Mouse (Mus musculus) forelimb bud, embryonic 11.5 days (tissue): ENCODE results near the gene Uba7.
A peak's percentile ranks its signal among the peaks of the same experiment; 100 is the strongest.
"Not testable (repeated sequence)": the region's sequence is repeated elsewhere in the genome, so short reads cannot be mapped to it uniquely, and the experiment has no call there.

Experiments used
- DNase-seq: peaks from one replicate; pipeline ENCODE4 v3.0.0-alpha.2; 2012; ENCODE audit warnings: low read depth, low spot score

The Uba7 gene

DNA sequence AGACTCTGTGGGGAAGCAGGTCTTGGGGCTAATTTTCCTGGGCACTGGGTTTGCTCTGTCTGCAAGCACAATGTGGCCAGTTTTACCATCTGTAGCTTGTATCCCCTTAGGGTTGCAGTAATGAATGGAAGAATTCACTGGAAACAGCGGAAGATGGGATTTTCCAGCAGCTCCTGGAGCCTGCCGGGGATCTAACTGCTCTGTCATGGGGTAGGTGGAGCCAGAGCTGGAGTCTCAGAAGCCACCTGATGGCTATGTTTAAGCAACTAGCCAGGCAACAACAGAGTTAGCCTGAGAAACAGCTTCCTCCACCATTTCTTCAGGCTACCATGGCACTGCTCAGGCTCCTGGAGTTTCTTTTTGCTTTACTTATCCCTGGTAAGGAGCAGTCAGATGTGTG is 16.9 kb downstream of the Uba7 start, which contains the start of gene Cdhr4:
Cdhr4 (plus strand) TSS at position 301 of the 400 bp plus-strand sequence.
- no peak for DNase-seq

DNA sequence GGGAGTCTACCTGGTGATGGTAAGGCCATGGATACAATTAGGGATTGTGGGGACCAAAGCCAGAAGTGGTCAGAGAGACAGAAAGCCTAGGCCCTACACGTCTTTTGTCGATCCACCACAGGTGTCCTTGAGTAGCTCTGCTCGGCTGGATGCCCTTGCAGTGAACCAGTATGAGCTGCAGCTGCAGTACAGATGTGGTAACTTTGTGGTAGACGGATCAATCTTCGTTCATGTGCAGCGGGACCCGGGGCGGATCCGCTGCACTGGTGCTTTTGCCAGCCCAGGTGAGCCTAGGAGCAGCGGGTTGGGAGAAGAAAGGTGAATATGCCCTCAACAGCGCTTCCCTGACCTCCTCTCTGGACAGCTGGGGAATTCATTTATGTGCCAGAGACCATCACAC is 17.7 kb downstream of the Uba7 start:
- DNase-seq = no peak

DNA sequence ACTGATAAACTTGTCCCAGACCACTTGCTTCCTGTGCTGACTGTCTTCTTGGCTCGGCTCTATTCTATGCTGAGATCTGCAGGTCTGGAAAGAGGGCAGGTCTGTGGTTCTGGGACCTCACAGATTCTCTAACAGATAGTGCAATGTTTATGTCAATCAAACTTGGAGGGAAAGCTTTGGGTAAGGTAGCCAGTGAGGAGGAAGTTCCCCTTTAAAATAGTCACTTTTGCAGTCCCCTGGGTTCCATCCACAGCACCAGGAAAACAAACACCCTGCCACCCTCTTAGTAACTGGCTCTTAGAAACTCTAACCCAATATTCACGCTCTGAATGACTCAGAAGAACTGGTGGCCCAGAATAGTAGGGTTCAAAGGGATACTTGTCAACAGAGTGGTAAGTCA is 19.2 kb downstream of the Uba7 start:
- DNase-seq = no peak

DNA sequence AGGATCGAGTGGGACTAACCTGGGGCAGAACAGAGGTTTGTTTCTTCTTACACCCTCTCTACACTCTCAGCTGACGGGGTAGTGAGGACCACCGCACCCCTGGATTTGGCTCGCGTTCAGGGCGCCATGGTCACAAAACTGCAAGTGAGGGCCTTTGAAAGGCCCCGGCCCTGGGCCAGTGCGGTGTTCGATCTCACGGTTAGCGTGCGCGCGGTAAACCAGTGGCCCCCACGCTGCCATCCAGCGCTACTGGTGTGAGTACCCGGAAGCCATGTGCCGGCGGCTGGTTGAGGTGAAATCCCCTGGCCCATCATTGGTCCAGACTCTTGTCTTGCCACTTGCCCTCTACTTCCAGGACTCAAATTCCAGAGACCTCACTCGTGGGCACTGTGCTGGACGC is 20.2 kb downstream of the Uba7 start:
- no peak for DNase-seq

DNA sequence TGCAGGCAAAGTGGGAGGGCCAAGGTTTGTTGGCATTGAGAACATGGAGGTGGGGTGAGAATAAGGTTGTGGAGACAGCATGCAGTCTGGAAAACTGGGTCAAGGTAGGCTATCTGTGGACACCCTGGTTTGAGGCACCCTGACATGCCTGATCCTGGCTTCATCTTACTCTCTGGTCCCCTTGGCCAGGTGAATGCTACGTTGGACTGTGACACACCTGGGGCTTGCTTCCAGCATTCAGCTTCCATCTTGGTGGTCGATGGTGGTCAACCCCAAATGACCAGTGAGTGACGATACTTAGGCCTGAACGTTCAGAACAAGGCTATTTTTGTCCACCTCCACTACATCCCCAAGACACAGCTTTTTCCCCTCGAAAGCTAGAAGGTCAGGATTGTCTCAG is 20.7 kb downstream of the Uba7 start, which contains the start of gene Gm20662:
Gm20662 (plus strand) TSS at position 301 of the 400 bp plus-strand sequence.
- DNase-seq = no peak

DNA sequence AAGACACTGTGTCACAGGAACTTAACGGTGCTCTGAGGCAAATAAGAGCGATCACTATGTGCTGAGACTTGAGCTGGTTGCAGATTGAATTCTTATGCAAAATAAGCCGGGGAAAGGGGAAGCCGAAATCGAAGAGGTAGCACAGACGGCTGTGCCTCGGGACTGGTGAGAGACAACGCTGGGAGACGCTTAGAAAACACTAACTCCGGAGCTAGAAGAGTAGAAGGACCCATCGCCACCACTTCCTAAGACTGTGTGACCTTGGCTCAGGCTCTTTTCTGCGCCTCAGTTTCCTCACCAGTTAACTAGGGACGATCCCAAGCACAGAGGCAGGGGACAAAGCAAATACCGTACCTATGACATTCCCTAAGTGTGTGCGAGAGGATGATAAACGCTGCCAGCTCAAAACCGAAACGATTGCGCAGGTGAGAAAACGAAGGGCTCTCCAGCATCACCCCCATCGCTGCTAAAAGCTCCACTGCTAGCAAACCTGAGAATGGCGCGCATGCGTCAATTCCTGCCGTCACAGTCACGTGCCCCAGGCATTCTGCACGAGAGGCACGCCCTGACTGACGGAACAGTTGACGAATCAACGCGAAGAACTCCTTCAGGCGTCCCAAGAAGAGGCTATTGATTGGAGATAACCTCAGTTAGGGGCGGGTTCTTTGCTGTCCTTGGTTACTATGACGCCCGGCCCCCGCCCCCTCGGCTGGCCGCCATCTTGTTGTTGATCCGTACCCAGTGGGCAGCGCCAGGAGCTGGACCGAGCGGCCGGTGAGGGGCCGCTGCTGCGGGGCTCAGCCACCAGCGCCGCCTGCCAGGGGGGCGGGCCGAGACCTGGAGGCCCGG is 26.8 kb downstream of the Uba7 start, which contains the start of gene Ip6k1:
Ip6k1 (plus strand) TSS at position 580 of the 849 bp plus-strand sequence.
- peak; percentile 100 for DNase-seq

DNA sequence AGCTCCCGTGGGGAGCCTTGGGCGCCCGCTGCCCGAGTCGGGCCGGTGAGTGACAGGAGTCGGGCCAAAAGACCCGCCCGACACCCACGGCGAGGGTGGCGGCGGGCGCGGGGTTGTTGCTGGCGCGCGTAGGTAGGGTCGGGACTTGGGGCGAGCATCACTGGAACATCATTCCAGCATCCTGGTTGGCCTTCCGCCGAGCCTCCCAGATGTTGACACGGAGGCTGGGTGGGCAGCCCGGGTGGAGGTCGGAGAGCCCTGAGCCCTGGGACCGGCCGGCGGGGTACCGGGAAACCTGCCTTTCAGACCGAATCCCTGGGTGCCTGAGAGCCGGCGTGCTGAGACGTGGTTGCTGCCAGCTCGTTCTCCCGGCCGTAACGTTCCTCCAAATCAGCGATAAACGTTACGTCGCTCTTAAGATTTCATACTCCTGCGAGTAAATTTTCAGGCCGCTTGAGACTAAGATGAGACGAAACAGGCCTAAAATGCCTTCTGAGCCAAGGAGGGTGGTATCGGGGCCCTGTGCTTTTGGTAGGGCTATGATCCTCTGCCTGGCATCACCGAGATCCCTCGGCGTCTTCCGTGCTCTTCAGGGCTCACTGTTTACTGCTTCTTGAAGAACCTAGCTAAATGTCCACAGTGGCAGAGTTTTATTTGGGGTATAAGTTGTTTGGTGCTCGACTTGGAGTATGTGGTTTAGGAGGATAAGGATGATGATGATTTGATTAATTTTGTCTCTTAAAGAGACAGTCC is 27.6 kb downstream of the Uba7 start:
- DNase-seq = no peak

DNA sequence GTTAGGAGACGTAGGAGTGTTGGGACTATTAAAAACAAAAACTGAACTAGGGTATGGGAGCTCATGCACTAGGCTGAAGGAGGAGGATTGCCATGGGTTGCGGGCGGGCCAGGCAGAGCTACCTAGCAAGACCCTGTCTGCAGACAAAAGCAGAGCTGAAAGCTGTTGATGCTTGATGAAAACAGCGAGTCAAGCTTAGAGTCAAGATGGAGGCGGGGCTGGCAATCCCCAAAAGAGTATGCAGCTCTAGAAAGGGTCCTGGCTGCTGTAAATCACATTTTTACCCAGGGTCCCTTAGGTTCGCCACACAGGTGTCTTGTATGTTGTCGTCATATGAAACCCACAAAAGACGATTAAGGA is 28.2 kb downstream of the Uba7 start:
- no peak for DNase-seq

DNA sequence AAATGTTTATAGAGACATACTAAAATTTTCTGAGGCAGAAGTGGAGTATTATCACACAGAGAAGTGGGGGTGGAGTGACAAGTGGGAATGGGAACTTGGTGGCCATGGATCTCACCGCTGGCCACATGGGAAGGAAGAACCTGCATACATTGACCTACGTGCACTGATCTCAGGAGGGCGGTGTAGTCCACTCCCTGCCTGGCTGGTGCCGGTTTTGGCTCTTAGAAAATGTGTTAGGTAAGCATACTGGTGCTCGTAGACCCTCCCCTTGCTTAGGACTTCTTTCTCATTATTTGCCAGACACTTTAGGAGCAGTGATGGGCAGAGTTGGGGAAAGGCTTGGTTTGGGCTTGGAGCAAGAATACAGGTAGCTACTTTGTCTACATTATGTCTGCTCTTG is 32.7 kb downstream of the Uba7 start:
- DNase-seq = no peak

DNA sequence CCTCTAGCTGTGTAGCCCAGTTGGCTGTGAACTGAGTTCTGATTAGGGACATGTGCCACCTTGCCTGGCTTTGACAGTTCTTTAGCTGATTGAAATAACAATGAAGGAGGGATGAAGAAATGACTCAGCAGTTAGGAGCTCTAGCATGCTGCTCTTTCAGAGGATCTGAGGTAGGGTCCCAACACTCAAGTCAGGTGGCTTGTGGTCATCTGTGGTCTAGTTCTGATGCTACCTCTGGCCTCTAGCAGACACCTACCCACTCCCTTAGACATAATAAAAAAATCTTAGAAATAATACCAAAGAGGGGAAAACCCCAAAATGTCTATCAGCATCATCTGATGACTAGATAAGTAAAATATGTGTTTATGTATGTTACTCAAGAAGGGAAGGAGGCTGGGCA is 35.1 kb downstream of the Uba7 start:
- DNase-seq = no peak

DNA sequence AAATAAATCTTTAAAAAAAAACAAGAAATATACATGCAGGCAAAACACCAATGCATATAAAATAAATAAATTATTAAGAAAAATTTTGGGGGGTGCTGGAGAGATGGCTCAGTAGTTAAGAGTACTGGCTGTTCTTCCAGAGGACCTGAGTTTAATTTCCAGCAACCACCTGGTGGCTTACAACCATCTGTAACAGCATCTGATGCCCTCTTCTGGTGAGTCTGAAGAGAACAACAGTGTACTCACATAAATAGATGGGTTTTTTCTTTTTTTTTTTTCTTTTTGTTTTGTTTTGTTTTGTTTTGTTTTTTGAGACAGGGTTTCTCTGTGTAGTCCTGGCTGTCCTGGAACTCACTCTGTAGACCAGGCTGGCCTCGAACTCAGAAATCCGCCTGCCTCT is 38.3 kb downstream of the Uba7 start:
- not testable (repeated sequence) for DNase-seq

DNA sequence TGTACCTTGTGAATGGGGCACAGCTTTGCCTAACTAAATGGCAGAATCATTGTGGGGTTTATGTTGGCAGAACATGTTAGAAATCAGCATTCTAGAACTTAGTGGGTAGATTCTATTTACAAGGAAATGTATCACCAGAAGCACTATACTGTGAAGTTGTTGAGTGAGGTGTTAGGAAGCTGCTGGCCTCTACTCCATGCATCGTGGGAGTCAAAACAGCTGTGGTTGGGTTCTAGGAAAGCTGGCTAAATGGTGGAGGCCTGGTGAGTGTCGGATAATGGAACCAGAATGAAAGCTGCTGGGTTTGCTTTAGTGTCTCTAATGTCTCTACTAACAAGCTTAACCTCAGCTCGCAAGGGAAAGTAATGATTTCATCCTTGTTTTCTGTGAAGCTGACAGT is 41.8 kb downstream of the Uba7 start:
- DNase-seq = no peak

DNA sequence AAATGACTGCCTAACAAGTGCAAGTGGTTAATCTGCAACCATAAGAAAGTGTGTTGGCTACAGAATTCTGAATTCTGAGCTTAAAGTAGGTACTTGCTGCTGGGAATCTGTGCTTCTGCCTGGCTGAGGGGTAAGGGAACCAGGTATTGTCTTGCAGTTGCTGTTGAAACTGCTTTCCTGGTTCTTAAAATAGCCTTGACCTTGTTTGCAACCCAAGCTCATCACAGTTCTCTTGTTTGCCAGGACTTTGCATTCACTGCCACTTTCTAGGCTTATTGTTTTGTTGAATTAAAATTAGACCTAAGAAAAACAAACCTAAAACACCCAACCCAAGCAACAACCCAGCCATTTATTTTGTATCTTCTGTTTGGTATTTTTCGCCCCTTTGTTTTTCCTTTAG is 45.4 kb downstream of the Uba7 start:
- DNase-seq = no peak

DNA sequence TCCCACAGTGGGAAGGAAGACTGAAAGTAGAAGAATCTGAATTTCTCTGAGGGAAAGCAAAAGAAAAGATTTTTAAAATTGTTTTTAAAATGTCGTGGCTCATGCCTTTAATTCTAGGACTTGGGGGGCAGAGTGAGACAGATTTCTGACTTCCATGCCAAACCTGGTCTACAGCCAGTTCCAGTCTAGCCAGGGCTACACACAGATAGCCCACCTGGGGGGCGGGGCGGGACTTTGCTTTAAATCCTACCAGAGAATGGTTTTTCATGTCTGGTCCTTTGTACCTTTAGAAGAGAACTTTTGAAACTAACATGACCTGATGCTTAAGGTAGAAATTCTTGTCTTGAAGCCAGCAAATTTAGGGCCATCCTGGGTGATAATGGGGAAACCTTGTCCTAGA is 47.9 kb downstream of the Uba7 start:
- DNase-seq = no peak

DNA sequence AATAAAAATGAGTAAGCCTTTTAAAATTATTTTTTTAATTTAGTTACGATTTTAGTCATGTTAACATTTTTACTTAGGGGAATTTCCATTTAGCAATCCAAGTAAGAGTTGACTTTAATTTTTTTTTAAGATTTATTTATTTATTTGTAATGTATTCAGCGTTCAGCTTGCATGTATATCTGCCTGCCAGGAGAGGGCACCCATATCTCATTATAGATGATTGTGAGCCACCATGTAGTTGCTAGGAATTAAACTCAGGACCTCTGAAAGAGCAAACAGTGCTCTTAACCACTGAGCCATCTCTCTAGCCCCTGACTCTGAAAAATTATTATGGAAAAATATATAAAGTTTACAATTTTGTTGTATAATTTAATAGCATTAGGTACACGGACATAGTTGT is 51.3 kb downstream of the Uba7 start:
- DNase-seq = no peak

DNA sequence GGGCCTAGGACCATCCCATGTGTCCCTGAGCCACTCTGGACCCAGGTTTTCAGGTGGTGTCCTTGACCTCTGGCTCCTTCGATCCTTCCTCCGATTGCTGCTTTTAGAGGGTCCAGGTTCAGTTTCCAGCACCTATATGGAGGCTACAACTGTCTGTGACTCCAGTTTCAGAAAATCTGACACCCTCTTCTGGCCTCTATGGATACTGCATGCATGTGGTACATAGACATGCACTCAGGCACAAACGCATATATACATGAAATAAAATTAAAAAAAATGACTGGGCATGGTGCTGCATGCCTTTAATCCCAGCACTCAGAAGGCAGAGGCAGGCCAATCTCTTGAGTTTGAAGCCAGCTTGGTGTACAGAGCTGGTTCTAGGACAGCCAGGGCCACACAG is 52.6 kb downstream of the Uba7 start:
- DNase-seq = no peak

DNA sequence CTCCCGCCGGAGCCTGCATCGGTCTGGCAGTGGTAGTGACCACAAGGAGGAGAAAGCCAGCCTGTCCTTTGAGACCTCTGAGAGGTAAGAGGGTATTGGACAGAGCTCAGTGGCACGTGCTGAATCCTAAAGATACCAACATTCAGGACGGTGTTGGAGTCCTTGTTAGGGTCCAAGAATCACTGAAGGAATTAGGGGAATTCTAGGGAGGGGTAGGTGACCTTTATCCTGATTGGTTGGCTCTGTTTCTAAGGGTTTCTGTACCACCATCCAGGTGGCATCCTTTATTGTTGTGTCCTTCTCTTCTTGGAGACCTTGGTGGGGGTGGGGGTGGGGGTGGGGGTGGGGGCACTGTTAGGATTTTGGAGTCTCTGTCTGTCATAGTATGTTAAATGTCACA is 56.8 kb downstream of the Uba7 start:
- DNase-seq = no peak
